ENCODE assay signal across 17 mouse cellular contexts in genomic region chr4:119014997-119015396, GRCm38 (mm10). TPM values are rescaled to one million over a fixed set of nuclear protein-coding genes. Genes with fewer than 3 reads are reported as not detected.
A peak's percentile ranks its signal among the peaks of the same experiment; 100 is the strongest.
DNase-seq lines count a peak whose midpoint lies in the region; ATAC-seq lines count a peak whose summit lies in the region.
"Had no signal": no experiment of that assay in that cellular context is flagged by ENCODE, and none has a peak within 500 bp of the region (broad histone marks: within the 10 kb centered on the region; RNA-seq: fewer than 3 reads in every experiment).

No protein-coding gene starts in this region.

- H3K9ac ChIP-seq in midbrain, embryonic 16.5 days (ENCODE audit: low read depth, low read length) = no peak overlapping the region
- H3K9ac ChIP-seq in forebrain, embryonic 13.5 days = no peak overlapping the region
- peak overlapping the region; percentile 3; the same call in 1 of the 2 replicates for H3K9ac ChIP-seq in liver, embryonic 15.5 days
- H3K9ac ChIP-seq: embryonic facial prominence, embryonic 12.5 days; heart, embryonic 13.5 days; lung, embryonic 15.5 days had no signal

- no peak overlapping the region for H3K4me2 ChIP-seq in midbrain, embryonic 16.5 days (ENCODE audit: low read length)
- no peak overlapping the region for H3K4me2 ChIP-seq in forebrain, embryonic 13.5 days
- no peak overlapping the region for H3K4me2 ChIP-seq in liver, embryonic 15.5 days
- H3K4me2 ChIP-seq: embryonic facial prominence, embryonic 12.5 days; heart, embryonic 13.5 days; lung, embryonic 15.5 days had no signal

- no peaks in the 10 kb centered on the region for H3K9me3 ChIP-seq in midbrain, embryonic 10.5 days (replicated peaks)
- no peaks in the 10 kb centered on the region for H3K9me3 ChIP-seq in midbrain, embryonic 16.5 days (replicated peaks; ENCODE audit: control insufficient read depth, low read length, poor library complexity, severe bottlenecking)
- no peaks in the 10 kb centered on the region for H3K9me3 ChIP-seq in forebrain, embryonic 13.5 days (replicated peaks)
- no peaks in the 10 kb centered on the region for H3K9me3 ChIP-seq in liver, embryonic 15.5 days (replicated peaks)
- H3K9me3 ChIP-seq: embryonic facial prominence, embryonic 12.5 days; heart, embryonic 13.5 days; lung, embryonic 15.5 days had no signal

- no peak for ATAC-seq in midbrain, embryonic 16.5 days
- ATAC-seq in forebrain, embryonic 13.5 days = peak; percentile 90
- ATAC-seq in liver, embryonic 15.5 days (ENCODE audit: insufficient read depth) = no peak

- H3K27ac ChIP-seq in midbrain, embryonic 10.5 days (replicated peaks) = 0 out of 2 replicates have a peak overlapping the region, but pooled peaks have one; percentile 46
- H3K27ac ChIP-seq in midbrain, embryonic 16.5 days (ENCODE audit: low read length) = no peak overlapping the region
- peak overlapping the region; percentile 57 for H3K27ac ChIP-seq in forebrain, embryonic 13.5 days
- H3K27ac ChIP-seq in liver, embryonic 15.5 days (replicated peaks) = peak overlapping the region; percentile 60
- H3K27ac ChIP-seq: embryonic facial prominence, embryonic 12.5 days; heart, embryonic 13.5 days; lung, embryonic 15.5 days had no signal

- H3K4me3 ChIP-seq in midbrain, embryonic 10.5 days = no peak overlapping the region
- no peak overlapping the region for H3K4me3 ChIP-seq in midbrain, embryonic 16.5 days (ENCODE audit: low read depth, low read length)
- H3K4me3 ChIP-seq in forebrain, embryonic 13.5 days = no peak overlapping the region
- H3K4me3 ChIP-seq in liver, embryonic 15.5 days (replicated peaks) = no peak overlapping the region
- H3K4me3 ChIP-seq: embryonic facial prominence, embryonic 12.5 days; heart, embryonic 13.5 days; lung, embryonic 15.5 days had no signal

- H3K27me3 ChIP-seq in midbrain, embryonic 10.5 days (ENCODE audit: low read depth, poor library complexity, severe bottlenecking) = no peaks in the 10 kb centered on the region
- no peaks in the 10 kb centered on the region for H3K27me3 ChIP-seq in midbrain, embryonic 16.5 days (ENCODE audit: control insufficient read depth, insufficient read depth, low read depth, low read length)
- no peaks in the 10 kb centered on the region for H3K27me3 ChIP-seq in forebrain, embryonic 13.5 days
- H3K27me3 ChIP-seq in liver, embryonic 15.5 days = peaks cover 33% of the 10 kb centered on the region
- H3K27me3 ChIP-seq: CH12.LX; embryonic facial prominence, embryonic 12.5 days; heart, embryonic 13.5 days; lung, embryonic 15.5 days had no signal

- peaks cover 40% of the 10 kb centered on the region for H3K4me1 ChIP-seq in midbrain, embryonic 10.5 days
- no peaks in the 10 kb centered on the region; the same call in 1 of the 2 replicates for H3K4me1 ChIP-seq in midbrain, embryonic 16.5 days (ENCODE audit: control insufficient read depth, insufficient read depth, low read length)
- peaks cover 33% of the 10 kb centered on the region for H3K4me1 ChIP-seq in forebrain, embryonic 13.5 days
- H3K4me1 ChIP-seq in liver, embryonic 15.5 days (replicated peaks) = peaks cover 59% of the 10 kb centered on the region

- H3K36me3 ChIP-seq in midbrain, embryonic 10.5 days = no peaks in the 10 kb centered on the region
- no peaks in the 10 kb centered on the region for H3K36me3 ChIP-seq in midbrain, embryonic 16.5 days (ENCODE audit: control insufficient read depth, insufficient read depth, low read length)
- H3K36me3 ChIP-seq in forebrain, embryonic 13.5 days (ENCODE audit: poor library complexity, severe bottlenecking) = no peaks in the 10 kb centered on the region
- no peaks in the 10 kb centered on the region for H3K36me3 ChIP-seq in liver, embryonic 15.5 days (replicated peaks)
- H3K36me3 ChIP-seq: embryonic facial prominence, embryonic 12.5 days; heart, embryonic 13.5 days; lung, embryonic 15.5 days had no signal

- peak; percentile 49 to 53 for DNase-seq in cerebellum, postnatal 14 days
- no peak for DNase-seq in cerebellum, adult 9-10 months
- no peak for DNase-seq in midbrain, embryonic 10.5 days (ENCODE audit: low spot score)
- no peak for DNase-seq in embryo, embryonic 10 days (ENCODE audit: low spot score)
- no peak for DNase-seq in thymus, adult 18-20 months
- DNase-seq: adrenal gland, postnatal 25 days; cerebellum, postnatal 25 days; heart, postnatal 4 days; kidney, adult 18-20 months had no signal

RNA-seq across cellular contexts. Expression of gene Lao1, which starts 53.6 kb away (rescaled TPM):
- not detected in 2 replicates for polyA plus RNA-seq in midbrain, embryonic 10.5 days (2016; fragmentation: Nextera tagmentation; extraction: Ambion mirVana)
- not detected in 2 replicates for polyA plus RNA-seq in midbrain, embryonic 16.5 days (2015; fragmentation: Nextera tagmentation; extraction: Ambion mirVana)
- polyA plus RNA-seq in forebrain, embryonic 13.5 days (2015; fragmentation: Nextera tagmentation; extraction: Ambion mirVana) = not detected in 2 replicates
- polyA plus RNA-seq in liver, embryonic 15.5 days (2015; fragmentation: Nextera tagmentation; extraction: Ambion mirVana) = not detected in 2 replicates
- polyA plus RNA-seq: embryonic facial prominence, embryonic 12.5 days; heart, embryonic 13.5 days; limb, embryonic 11.5 days; lung, embryonic 15.5 days had no signal

Comparison
In these comparisons a context has a peak if more than half of its experiments do, and no peak if none do; other contexts are left out.
1. DNase-seq: peak in cerebellum, postnatal 14 days (2 of 2); none in cerebellum, adult 9-10 months (single experiment), midbrain, embryonic 10.5 days (single experiment), embryo, embryonic 10 days (single experiment) and thymus, adult 18-20 months (0 of 2).